Mouse (Mus musculus): Measurements from ENCODE around the gene Klf13. TPM values are rescaled to one million over a fixed set of nuclear protein-coding genes. Genes with fewer than 3 reads are reported as not detected.

The Klf13 gene
- polyA plus RNA-seq, 1 experiment from 2014 or later, result 30.1 TPM

DNA sequence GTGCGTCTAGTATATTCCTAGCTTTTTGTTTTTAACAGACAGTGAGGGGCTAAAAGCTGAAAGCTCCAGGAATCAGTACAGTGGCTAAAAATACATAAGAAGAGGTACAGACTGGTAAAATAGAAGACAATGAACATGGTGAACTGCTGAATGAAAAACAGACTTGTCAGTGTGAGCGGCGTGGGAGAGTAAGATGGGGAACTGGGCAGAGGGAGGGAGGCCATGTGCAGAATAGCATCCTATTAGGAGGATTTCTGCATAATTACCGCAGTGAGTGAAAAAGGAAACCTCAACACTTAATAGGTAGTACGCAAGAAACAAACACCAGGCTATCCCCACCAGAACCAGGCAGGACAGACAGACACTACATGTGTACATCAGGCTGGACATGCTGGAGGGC is 45.5 kb downstream of the Klf13 start:
- Histone ChIP-seq H3K9ac (ENCODE audit: low read depth, low read length) (no peak overlapping the region), H3K9me3 (ENCODE audit: control insufficient read depth, low read length) (no peaks in the 10 kb centered on the region), H3K4me3 (ENCODE audit: low read depth, low read length) (no peak overlapping the region), H3K4me2 (ENCODE audit: low read depth, low read length) (no peak overlapping the region), H3K27me3 (replicated peaks; ENCODE audit: control insufficient read depth, insufficient read depth, low read length) (no peaks in the 10 kb centered on the region), H3K36me3 (ENCODE audit: control insufficient read depth, insufficient read depth, low read length) (peaks cover 11% of the 10 kb centered on the region), H3K4me1 (ENCODE audit: control insufficient read depth, insufficient read depth, low read length) (peaks cover 27% of the 10 kb centered on the region), H3K27ac (replicated peaks; ENCODE audit: low read depth, low read length) (no peak overlapping the region)
- DNase-seq (ENCODE audit: low spot score) (no peak), ATAC-seq (ENCODE audit: low read depth) (no peak)
- 84% methylated on average over 5 of the region's 5 CpGs for WGBS

GRCm38 (mm10) chr7:63891488-63892075 is 47.1 kb downstream of the Klf13 start:
- whole genome bisulfite sequencing, result 73% methylated on average over 41 of the region's 43 CpGs
- ATAC-seq (ENCODE audit: low read depth), result no peak
- Histone ChIP-seq H3K36me3 (ENCODE audit: control insufficient read depth, insufficient read depth, low read length) (peaks cover 11% of the 10 kb centered on the region), H3K4me1 (ENCODE audit: control insufficient read depth, insufficient read depth, low read length) (peaks cover 17% of the 10 kb centered on the region), H3K4me2 (ENCODE audit: low read depth, low read length) (no peak overlapping the region), H3K27ac (replicated peaks; ENCODE audit: low read depth, low read length) (no peak overlapping the region), H3K9ac (ENCODE audit: low read depth, low read length) (no peak overlapping the region), H3K9me3 (ENCODE audit: control insufficient read depth, low read length) (no peaks in the 10 kb centered on the region), H3K27me3 (replicated peaks; ENCODE audit: control insufficient read depth, insufficient read depth, low read length) (no peaks in the 10 kb centered on the region), H3K4me3 (ENCODE audit: low read depth, low read length) (no peak overlapping the region)
- no peak for DNase-seq (ENCODE audit: low spot score)

DNA sequence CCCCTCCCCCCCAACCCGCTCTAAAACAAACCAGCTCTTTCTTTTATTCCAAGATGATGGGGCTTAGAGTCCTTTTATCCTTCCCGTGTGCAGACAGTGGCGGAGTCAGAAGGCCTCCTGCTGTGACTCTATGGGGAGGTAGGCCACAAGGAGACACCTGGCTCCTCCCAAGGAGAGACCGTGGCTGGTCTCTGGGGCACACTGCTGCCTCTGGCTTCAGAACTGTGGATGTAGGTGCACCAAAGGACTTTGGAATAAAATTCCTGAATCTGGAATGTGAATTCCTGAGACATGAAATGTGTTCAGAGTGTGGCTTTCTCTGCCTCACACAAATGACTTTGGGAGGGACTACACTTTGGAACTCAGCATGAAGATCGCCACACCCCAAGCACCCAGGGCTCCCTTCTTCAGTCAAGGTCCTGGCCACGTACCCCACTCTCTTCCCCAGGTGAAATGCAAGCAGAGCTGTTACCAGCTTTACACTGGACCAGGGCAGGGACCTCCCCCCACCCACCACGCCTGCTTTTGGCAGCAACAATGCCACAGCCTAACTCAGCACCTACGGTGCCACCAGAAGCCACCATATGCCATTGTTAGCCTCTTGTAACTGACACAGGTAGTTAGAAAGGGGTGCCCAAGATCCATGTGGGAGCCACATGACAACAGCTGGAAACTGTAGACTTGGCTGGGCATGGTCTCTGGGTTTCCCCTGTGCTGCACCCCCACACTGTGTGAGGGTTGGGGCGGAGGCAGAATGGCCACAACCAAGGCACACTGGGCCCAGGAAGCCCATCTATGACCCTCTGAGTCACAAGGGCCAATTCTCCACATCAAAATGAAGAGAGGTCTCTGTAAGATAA is 49.4 kb downstream of the Klf13 start:
- DNase-seq (ENCODE audit: low spot score) (no peak), ATAC-seq (ENCODE audit: low read depth) (no peak)
- peaks cover 11% of the 10 kb centered on the region for H3K36me3 ChIP-seq (ENCODE audit: control insufficient read depth, insufficient read depth, low read length)
- H3K4me1 ChIP-seq (ENCODE audit: control insufficient read depth, insufficient read depth, low read length), result peaks cover 12% of the 10 kb centered on the region
- no peak overlapping the region for H3K4me2 ChIP-seq (ENCODE audit: low read depth, low read length)
- H3K9ac ChIP-seq (ENCODE audit: low read depth, low read length), result no peak overlapping the region
- 72% methylated on average over 9 of the region's 9 CpGs for WGBS
- H3K27me3 ChIP-seq (replicated peaks; ENCODE audit: control insufficient read depth, insufficient read depth, low read length), result no peaks in the 10 kb centered on the region
- no peak overlapping the region for H3K27ac ChIP-seq (replicated peaks; ENCODE audit: low read depth, low read length)
- no peaks in the 10 kb centered on the region for H3K9me3 ChIP-seq (ENCODE audit: control insufficient read depth, low read length)
- H3K4me3 ChIP-seq (ENCODE audit: low read depth, low read length), result no peak overlapping the region

DNA sequence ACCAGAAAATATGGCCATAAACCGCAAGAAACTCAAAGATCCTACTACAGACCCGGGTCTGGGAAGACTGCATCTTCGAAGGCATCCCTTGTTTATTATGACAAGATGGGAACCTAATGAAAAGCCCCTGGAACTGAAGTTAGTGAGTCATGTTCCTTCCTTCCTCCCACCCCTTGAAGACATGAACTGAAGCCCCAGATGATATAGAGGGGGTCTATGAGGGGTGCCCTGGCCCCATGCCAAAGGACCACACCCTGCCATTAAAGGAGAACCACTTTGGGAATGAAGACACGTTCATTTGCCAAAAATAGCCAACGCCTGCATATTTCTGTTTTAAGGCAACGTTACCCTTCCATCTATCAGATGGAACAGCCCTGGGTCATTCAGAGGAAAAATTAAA is 50.0 kb downstream of the Klf13 start:
- no peaks in the 10 kb centered on the region for H3K27me3 ChIP-seq (replicated peaks; ENCODE audit: control insufficient read depth, insufficient read depth, low read length)
- peaks cover 11% of the 10 kb centered on the region for H3K36me3 ChIP-seq (ENCODE audit: control insufficient read depth, insufficient read depth, low read length)
- H3K9ac ChIP-seq (ENCODE audit: low read depth, low read length), result no peak overlapping the region
- H3K4me2 ChIP-seq (ENCODE audit: low read depth, low read length), result no peak overlapping the region
- WGBS, result 51% methylated on average over 6 of the region's 6 CpGs
- DNase-seq (ENCODE audit: low spot score) (no peak), ATAC-seq (ENCODE audit: low read depth) (no peak)
- peaks cover 12% of the 10 kb centered on the region for H3K4me1 ChIP-seq (ENCODE audit: control insufficient read depth, insufficient read depth, low read length)
- H3K9me3 ChIP-seq (ENCODE audit: control insufficient read depth, low read length), result no peaks in the 10 kb centered on the region
- no peak overlapping the region for H3K4me3 ChIP-seq (ENCODE audit: low read depth, low read length)
- H3K27ac ChIP-seq (replicated peaks; ENCODE audit: low read depth, low read length), result no peak overlapping the region

DNA sequence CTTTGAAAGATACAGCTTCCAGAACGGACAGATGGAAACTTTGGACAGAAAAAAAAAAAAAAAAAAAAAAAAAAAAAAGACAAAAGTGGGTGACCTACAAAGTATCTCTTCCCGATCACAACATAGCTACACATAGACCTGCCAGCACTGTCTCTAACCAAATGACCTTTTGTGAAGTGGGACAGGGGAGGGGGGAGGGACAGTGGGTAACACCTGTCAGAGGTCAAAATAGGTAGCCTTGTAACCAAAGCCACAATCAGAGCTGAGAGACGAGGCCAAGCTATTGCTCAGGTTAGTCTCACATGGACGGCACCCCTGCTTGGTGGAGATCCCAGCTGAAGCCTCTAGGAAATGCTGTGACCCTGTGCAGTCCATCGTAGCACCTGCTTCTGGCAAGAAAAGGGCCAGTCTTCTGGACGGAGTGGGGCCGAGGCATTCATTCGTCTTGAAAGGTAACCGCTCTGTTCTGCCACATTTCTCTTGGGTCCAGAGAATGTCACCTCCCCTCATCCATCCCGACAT is 51.1 kb downstream of the Klf13 start:
- 77% methylated on average over 10 of the region's 10 CpGs for WGBS
- Histone ChIP-seq H3K27ac (replicated peaks; ENCODE audit: low read depth, low read length) (no peak overlapping the region), H3K4me2 (ENCODE audit: low read depth, low read length) (no peak overlapping the region), H3K4me3 (ENCODE audit: low read depth, low read length) (no peak overlapping the region), H3K4me1 (ENCODE audit: control insufficient read depth, insufficient read depth, low read length) (peaks cover 12% of the 10 kb centered on the region), H3K9me3 (ENCODE audit: control insufficient read depth, low read length) (no peaks in the 10 kb centered on the region), H3K36me3 (ENCODE audit: control insufficient read depth, insufficient read depth, low read length) (peaks cover 11% of the 10 kb centered on the region), H3K9ac (ENCODE audit: low read depth, low read length) (no peak overlapping the region), H3K27me3 (replicated peaks; ENCODE audit: control insufficient read depth, insufficient read depth, low read length) (no peaks in the 10 kb centered on the region)
- DNase-seq (ENCODE audit: low spot score), result no peak
- ATAC-seq (ENCODE audit: low read depth), result no peak

GRCm38 (mm10) chr7:63887034-63887551 is 51.6 kb downstream of the Klf13 start:
- no peak for DNase-seq (ENCODE audit: low spot score)

DNA sequence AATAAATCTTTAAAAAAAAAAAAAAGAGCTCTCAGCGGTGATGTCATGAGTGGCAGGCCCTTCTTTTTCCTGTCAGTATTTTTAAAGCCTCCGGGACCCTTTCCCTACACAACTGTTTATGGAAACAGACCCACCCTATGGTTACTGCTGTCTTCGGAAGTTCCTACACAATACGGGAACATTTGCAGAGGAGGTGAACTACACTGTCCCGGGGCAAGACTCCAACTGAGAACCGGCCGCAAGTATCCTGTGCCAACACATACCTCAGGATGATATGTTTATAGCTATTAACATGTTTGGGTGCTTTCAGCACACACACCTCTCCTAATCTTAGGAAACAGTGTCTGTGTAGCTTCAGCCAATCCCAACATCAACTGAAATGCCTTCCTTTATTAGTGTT is 53.7 kb downstream of the Klf13 start:
- Histone ChIP-seq H3K36me3 (ENCODE audit: control insufficient read depth, insufficient read depth, low read length) (peaks cover 3% of the 10 kb centered on the region), H3K9ac (ENCODE audit: low read depth, low read length) (no peak overlapping the region), H3K4me2 (ENCODE audit: low read depth, low read length) (no peak overlapping the region), H3K4me3 (ENCODE audit: low read depth, low read length) (no peak overlapping the region), H3K27ac (replicated peaks; ENCODE audit: low read depth, low read length) (no peak overlapping the region), H3K9me3 (ENCODE audit: control insufficient read depth, low read length) (no peaks in the 10 kb centered on the region), H3K4me1 (ENCODE audit: control insufficient read depth, insufficient read depth, low read length) (peaks cover 12% of the 10 kb centered on the region), H3K27me3 (replicated peaks; ENCODE audit: control insufficient read depth, insufficient read depth, low read length) (no peaks in the 10 kb centered on the region)
- WGBS, result 81% methylated on average over 7 of the region's 7 CpGs
- DNase-seq (ENCODE audit: low spot score), result no peak
- ATAC-seq (ENCODE audit: low read depth), result no peak

More at GRCm38 (mm10) chr7:63887034-63887551, 51.6 kb downstream of the Klf13 start:
- H3K36me3 ChIP-seq (ENCODE audit: control insufficient read depth, insufficient read depth, low read length), result peaks cover 11% of the 10 kb centered on the region
- H3K9ac ChIP-seq (ENCODE audit: low read depth, low read length), result no peak overlapping the region
- H3K4me3 ChIP-seq (ENCODE audit: low read depth, low read length), result no peak overlapping the region
- 40% methylated on average over 8 of the region's 8 CpGs for WGBS
- H3K27ac ChIP-seq (replicated peaks; ENCODE audit: low read depth, low read length), result no peak overlapping the region
- no peaks in the 10 kb centered on the region for H3K27me3 ChIP-seq (replicated peaks; ENCODE audit: control insufficient read depth, insufficient read depth, low read length)
- no peaks in the 10 kb centered on the region for H3K9me3 ChIP-seq (ENCODE audit: control insufficient read depth, low read length)
- no peak for ATAC-seq (ENCODE audit: low read depth)
- H3K4me1 ChIP-seq (ENCODE audit: control insufficient read depth, insufficient read depth, low read length), result peaks cover 12% of the 10 kb centered on the region
- no peak overlapping the region for H3K4me2 ChIP-seq (ENCODE audit: low read depth, low read length)

- no peak overlapping the region for H3K27ac ChIP-seq (replicated peaks; ENCODE audit: low read depth, low read length)
- H3K4me2 ChIP-seq (ENCODE audit: low read depth, low read length), result no peak overlapping the region
- no peak overlapping the region for H3K4me3 ChIP-seq (ENCODE audit: low read depth, low read length)
- no peak for DNase-seq (ENCODE audit: low spot score)
- WGBS, result 85% methylated on average over 7 of the region's 7 CpGs
- H3K9ac ChIP-seq (ENCODE audit: low read depth, low read length), result no peak overlapping the region
- no peak for ATAC-seq (ENCODE audit: low read depth)
- no peaks in the 10 kb centered on the region for H3K27me3 ChIP-seq (replicated peaks; ENCODE audit: control insufficient read depth, insufficient read depth, low read length)
- no peaks in the 10 kb centered on the region; the same call in 1 of the 2 replicates for H3K4me1 ChIP-seq (ENCODE audit: control insufficient read depth, insufficient read depth, low read length)
- no peaks in the 10 kb centered on the region for H3K36me3 ChIP-seq (ENCODE audit: control insufficient read depth, insufficient read depth, low read length)
- H3K9me3 ChIP-seq (ENCODE audit: control insufficient read depth, low read length), result no peaks in the 10 kb centered on the region
These were observed 56.0 kb downstream of the Klf13 start for GRCm38 (mm10) chr7:63882739-63883138.

All from embryonic facial prominence, embryonic 14.5 days (tissue).